In genomic region chr9:64385511-64386465, GRCm38 (mm10) we compare ENCODE assay signal across 7 mouse cellular contexts. TPM values are rescaled to one million over a fixed set of nuclear protein-coding genes. Genes with fewer than 3 reads are reported as not detected.
DNase-seq lines count a peak whose midpoint lies in the region; ATAC-seq and TF ChIP-seq lines count a peak whose summit lies in the region.

Megf11 (plus strand) TSS chr9:64385626.

- ATAC-seq in embryonic facial prominence, embryonic 11.5 days (replicated peaks; ENCODE audit: insufficient number of reproducible peaks, low FRiP score, low TSS enrichment, low read depth) = peak; percentile 66; the same call in 1 of the 2 replicates
- peak; percentile 65 for ATAC-seq in hindbrain, embryonic 13.5 days (ENCODE audit: low FRiP score)
- ATAC-seq in limb, embryonic 11.5 days (ENCODE audit: insufficient number of reproducible peaks, low FRiP score, low TSS enrichment, low read depth) = 0 out of 2 replicates have a peak, but pooled peaks have one; percentile 72
- peak; percentile 83 for ATAC-seq in midbrain, embryonic 16.5 days
- no peak for ATAC-seq in megakaryocyte progenitor cell, adult 5-6 weeks (replicated peaks; ENCODE audit: poor library complexity)

- in situ Hi-C loops in ES-E14 (cut with MboI; ENCODE audit: low sequenced_read_pairs in 2 of 2, unreplicated experiment in 2 of 2) = loop anchor here in 1 of 2 experiments (10.0 kb wide), 1 partner anchor 1241 kb away; the partner anchor contains the start of gene Skor1

- H3K27me3 ChIP-seq in embryonic facial prominence, embryonic 11.5 days (ENCODE audit: control insufficient read depth, insufficient read depth, low read length) = peaks cover 46% of the 10 kb centered on the region
- H3K27me3 ChIP-seq in hindbrain, embryonic 13.5 days = peaks cover 63% of the 10 kb centered on the region
- H3K27me3 ChIP-seq in limb, embryonic 11.5 days (ENCODE audit: control insufficient read depth, insufficient read depth, low read length) = peaks cover 43% of the 10 kb centered on the region
- peaks cover 17% of the 10 kb centered on the region for H3K27me3 ChIP-seq in midbrain, embryonic 16.5 days (ENCODE audit: control insufficient read depth, insufficient read depth, low read depth, low read length)

- under 1% methylated on average over 84 of the region's 93 CpGs for WGBS in embryonic facial prominence, embryonic 11.5 days
- under 1% methylated on average over 81 of the region's 93 CpGs for WGBS in hindbrain, embryonic 13.5 days
- WGBS in limb, embryonic 11.5 days = under 1% methylated on average over 86 of the region's 93 CpGs
- under 1% methylated on average over 84 of the region's 93 CpGs for WGBS in midbrain, embryonic 16.5 days

- peaks cover 12 to 32% of the 10 kb centered on the region in 2 experiments for H3K4me1 ChIP-seq in ES-E14 (ENCODE audit: control insufficient read depth in 2 of 2, insufficient read depth in 2 of 2, low read length in 2 of 2, poor library complexity in 1 of 2)
- peaks cover 7% of the 10 kb centered on the region for H3K4me1 ChIP-seq in embryonic facial prominence, embryonic 11.5 days (ENCODE audit: control insufficient read depth, insufficient read depth, low read length)
- peaks cover 50% of the 10 kb centered on the region for H3K4me1 ChIP-seq in hindbrain, embryonic 13.5 days (replicated peaks)
- H3K4me1 ChIP-seq in limb, embryonic 11.5 days (ENCODE audit: control insufficient read depth, insufficient read depth, low read length) = peaks cover 11% of the 10 kb centered on the region; the same call in 1 of the 2 replicates
- H3K4me1 ChIP-seq in midbrain, embryonic 16.5 days (ENCODE audit: control insufficient read depth, insufficient read depth, low read length) = peaks cover 8% of the 10 kb centered on the region; the same call in 1 of the 2 replicates

- H3K4me2 ChIP-seq in embryonic facial prominence, embryonic 11.5 days (ENCODE audit: low read depth, low read length) = peak within 1 kb of the TSS; percentile 96
- peak within 1 kb of the TSS; percentile 98 for H3K4me2 ChIP-seq in hindbrain, embryonic 13.5 days
- peak within 1 kb of the TSS; percentile 77 for H3K4me2 ChIP-seq in limb, embryonic 11.5 days (ENCODE audit: low read depth, severe bottlenecking)
- peak within 1 kb of the TSS; percentile 99 for H3K4me2 ChIP-seq in midbrain, embryonic 16.5 days (ENCODE audit: low read length)

- no peaks in the 10 kb centered on the region for H3K9me3 ChIP-seq in ES-E14 (ENCODE audit: control insufficient read depth, insufficient read depth, low read depth, low read length)
- H3K9me3 ChIP-seq in embryonic facial prominence, embryonic 11.5 days (replicated peaks; ENCODE audit: control insufficient read depth, low read length) = no peaks in the 10 kb centered on the region
- H3K9me3 ChIP-seq in hindbrain, embryonic 13.5 days = no peaks in the 10 kb centered on the region
- H3K9me3 ChIP-seq in limb, embryonic 11.5 days (ENCODE audit: control insufficient read depth, low read length) = no peaks in the 10 kb centered on the region
- no peaks in the 10 kb centered on the region for H3K9me3 ChIP-seq in midbrain, embryonic 16.5 days (replicated peaks; ENCODE audit: control insufficient read depth, low read length, poor library complexity, severe bottlenecking)

- no peak within 1 kb of the TSS for H3K27ac ChIP-seq in ES-E14 (ENCODE audit: insufficient read depth, low read depth, low read length, poor library complexity, severe bottlenecking)
- H3K27ac ChIP-seq in embryonic facial prominence, embryonic 11.5 days (replicated peaks; ENCODE audit: low read depth, low read length) = no peak within 1 kb of the TSS
- H3K27ac ChIP-seq in hindbrain, embryonic 13.5 days = no peak within 1 kb of the TSS; the same call in 1 of the 2 replicates
- H3K27ac ChIP-seq in limb, embryonic 11.5 days (replicated peaks; ENCODE audit: low read depth, low read length) = no peak within 1 kb of the TSS
- no peak within 1 kb of the TSS for H3K27ac ChIP-seq in midbrain, embryonic 16.5 days (ENCODE audit: low read length)

- DNase-seq in ES-E14 (ENCODE audit: low read depth, low spot score) = no peak
- peak; percentile 82 for DNase-seq in R1 (ENCODE audit: low read depth, low spot score)
- DNase-seq in embryonic facial prominence, embryonic 11.5 days (ENCODE audit: low spot score) = peak; percentile 78
- peak; percentile 79 for DNase-seq in limb, embryonic 11.5 days (ENCODE audit: low spot score)

- peak within 1 kb of the TSS; percentile 65 to 75 for H3K4me3 ChIP-seq in ES-E14 (ENCODE audit: insufficient read depth in 1 of 2, low read depth in 1 of 2, low read length in 2 of 2, poor library complexity in 1 of 2, severe bottlenecking in 1 of 2)
- peak within 1 kb of the TSS; percentile 54 for H3K4me3 ChIP-seq in embryonic facial prominence, embryonic 11.5 days (ENCODE audit: low read depth, low read length)
- peak within 1 kb of the TSS; percentile 62 for H3K4me3 ChIP-seq in hindbrain, embryonic 13.5 days
- H3K4me3 ChIP-seq in limb, embryonic 11.5 days (ENCODE audit: low read depth, low read length) = peak within 1 kb of the TSS; percentile 41
- H3K4me3 ChIP-seq in midbrain, embryonic 16.5 days (ENCODE audit: low read depth, low read length) = peak within 1 kb of the TSS; percentile 74

- H3K9ac ChIP-seq in ES-E14 (ENCODE audit: insufficient read depth, low read depth, low read length, poor library complexity, severe bottlenecking) = peak within 1 kb of the TSS; percentile 73
- H3K9ac ChIP-seq in embryonic facial prominence, embryonic 11.5 days (replicated peaks; ENCODE audit: low read length) = peak within 1 kb of the TSS; percentile 40
- H3K9ac ChIP-seq in hindbrain, embryonic 13.5 days = peak within 1 kb of the TSS; percentile 77
- peak within 1 kb of the TSS; percentile 5; the same call in 1 of the 2 replicates for H3K9ac ChIP-seq in limb, embryonic 11.5 days (ENCODE audit: low read length)
- peak within 1 kb of the TSS; percentile 75 for H3K9ac ChIP-seq in midbrain, embryonic 16.5 days (ENCODE audit: low read depth, low read length)

- no peaks in the 10 kb centered on the region; the same call in 1 of the 2 replicates for H3K36me3 ChIP-seq in ES-E14 (ENCODE audit: control insufficient read depth, insufficient read depth, low read length, poor library complexity, severe bottlenecking)
- H3K36me3 ChIP-seq in embryonic facial prominence, embryonic 11.5 days (replicated peaks; ENCODE audit: control insufficient read depth, insufficient read depth, low read depth, low read length) = no peaks in the 10 kb centered on the region
- H3K36me3 ChIP-seq in hindbrain, embryonic 13.5 days = no peaks in the 10 kb centered on the region
- no peaks in the 10 kb centered on the region for H3K36me3 ChIP-seq in limb, embryonic 11.5 days (ENCODE audit: control insufficient read depth, insufficient read depth, low read length)
- no peaks in the 10 kb centered on the region for H3K36me3 ChIP-seq in midbrain, embryonic 16.5 days (ENCODE audit: control insufficient read depth, insufficient read depth, low read length)

TF ChIP-seq in ES-E14, 5 proteins besides CTCF, POLR2A, EP300 and RAD21:
- TF ChIP-seq MAFK (IDR thresholded peaks at IDR 0.05; ENCODE audit: insufficient read depth, low read depth, low read length) = no peak
- no peak for TF ChIP-seq HCFC1 (IDR thresholded peaks at IDR 0.05; ENCODE audit: borderline replicate concordance, insufficient read depth, low read length)
- TF ChIP-seq ZC3H11A (IDR thresholded peaks at IDR 0.05; ENCODE audit: borderline replicate concordance, low read depth, low read length) = no peak
- TF ChIP-seq ZNF384 (IDR thresholded peaks at IDR 0.05; ENCODE audit: low read depth, low read length) = no peak
- TF ChIP-seq CHD2 (IDR thresholded peaks at IDR 0.05; ENCODE audit: low read depth, low read length) = no peak

RNA-seq across cellular contexts. Expression of gene Megf11, which starts in this region (rescaled TPM):
- total RNA-seq in ES-E14 (2012; rRNA removed) = 7.5 and 12.5 TPM in 2 replicates
- 0.65 and 0.75 TPM in 2 replicates for polyA plus RNA-seq in embryonic facial prominence, embryonic 11.5 days (2014; fragmentation: Nextera tagmentation; extraction: Ambion mirVana)
- 14.7 and 15.7 TPM in 2 replicates for polyA plus RNA-seq in hindbrain, embryonic 13.5 days (2015; fragmentation: Nextera tagmentation; extraction: Ambion mirVana)
- polyA plus RNA-seq in limb, embryonic 11.5 days (2014; fragmentation: Nextera tagmentation; extraction: Ambion mirVana) = 1.4 and 1.6 TPM in 2 replicates
- polyA plus RNA-seq in midbrain, embryonic 16.5 days (2015; fragmentation: Nextera tagmentation; extraction: Ambion mirVana) = 20.5 and 21.3 TPM in 2 replicates
- total RNA-seq in megakaryocyte progenitor cell, adult 5-6 weeks (2015) = not detected in 2 replicates
- 0.03 TPM in 1 of 2 replicates, not detected in the other for total RNA-seq in megakaryocyte progenitor cell, adult 5-6 weeks (2017)

Comparison
In these comparisons a context has a peak if more than half of its experiments do, and no peak if none do; other contexts are left out.
1. Peak in DNase-seq, ATAC-seq, H3K4me3 ChIP-seq, H3K9ac ChIP-seq and H3K4me2 ChIP-seq in embryonic facial prominence, embryonic 11.5 days; RNA of the gene not detected or under 1 TPM.
2. H3K9ac ChIP-seq: peak in every context shown above with its lines; median percentile 77 in hindbrain, embryonic 13.5 days; 75 in midbrain, embryonic 16.5 days; 73 in ES-E14; 40 in embryonic facial prominence, embryonic 11.5 days; 5 in limb, embryonic 11.5 days.